Mouse (Mus musculus) heart, embryonic 14.5 days (tissue): Measurements from ENCODE around the gene Smarcal1. TPM values are rescaled to one million over a fixed set of nuclear protein-coding genes. Genes with fewer than 3 reads are reported as not detected.

Experiments used
- ATAC-seq: fragments of 200-750 bp; cut with Nextera tagmentation; 2 replicates; pipeline ENCODE4 v1.8.0; 2017; ENCODE audit warnings: low read depth, moderate TSS enrichment; ENCODE audit not compliant: insufficient number of reproducible peaks, insufficient read depth, low FRiP score
- H3K27ac ChIP-seq, 2 experiments: fragments of 200-500 bp in 1 of 2; fragments of 300-500 bp in 1 of 2; sonication (generic) in 1 of 2; replicated peaks in 1 of 2; 2 replicates each; pipeline ENCODE4 v1.5.1; 2012 to 2014; ENCODE audit warnings: low read depth in 2 of 2, low read length in 2 of 2, control low read depth in 1 of 2, mild to moderate bottlenecking in 1 of 2, mixed read lengths in 1 of 2; ENCODE audit not compliant: control insufficient read depth in 1 of 2, insufficient read depth in 1 of 2
- H3K27me3 ChIP-seq: fragments of 300-500 bp; sonication (generic); 2 replicates; pipeline ENCODE4 v1.6.1; 2014; ENCODE audit warnings: mild to moderate bottlenecking, low read length, control low read depth; ENCODE audit not compliant: control insufficient read depth, insufficient read depth
- H3K36me3 ChIP-seq: fragments of 300-500 bp; sonication (generic); 2 replicates; pipeline ENCODE4 v1.6.1; 2014; ENCODE audit warnings: mild to moderate bottlenecking, control low read depth, low read length, mixed read lengths; ENCODE audit not compliant: control insufficient read depth, insufficient read depth
- H3K4me1 ChIP-seq, 2 experiments: fragments of 200-500 bp in 1 of 2; fragments of 300-500 bp in 1 of 2; sonication (generic) in 1 of 2; 2 replicates each; pipeline ENCODE4 v1.6.1; 2012 to 2014; ENCODE audit warnings: low read length in 2 of 2, control low read depth in 1 of 2, mixed read lengths in 1 of 2; ENCODE audit not compliant: control insufficient read depth in 2 of 2, insufficient read depth in 2 of 2
- H3K4me2 ChIP-seq: fragments of 300-500 bp; sonication (generic); 2 replicates; pipeline ENCODE4 v1.6.1; 2014; ENCODE audit warnings: mild to moderate bottlenecking, low read length
- H3K4me3 ChIP-seq, 2 experiments: fragments of 200-500 bp in 1 of 2; fragments of 300-500 bp in 1 of 2; sonication (generic) in 1 of 2; 2 replicates each; pipeline ENCODE4 v1.5.1; 2012 to 2014; ENCODE audit warnings: low read length in 2 of 2, mild to moderate bottlenecking in 2 of 2, control low read depth in 1 of 2, low read depth in 1 of 2, moderate library complexity in 1 of 2; ENCODE audit not compliant: control insufficient read depth in 1 of 2, insufficient read depth in 1 of 2
- H3K9ac ChIP-seq: fragments of 300-500 bp; sonication (generic); 2 replicates; pipeline ENCODE4 v1.6.1; 2014; ENCODE audit warnings: mild to moderate bottlenecking, low read length
- H3K9me3 ChIP-seq: fragments of 300-500 bp; sonication (generic); 2 replicates; pipeline ENCODE4 v1.6.1; 2016; ENCODE audit warnings: low read length, control low read depth; ENCODE audit not compliant: control insufficient read depth
- WGBS: fragments of 180-500 bp; shearing (Covaris S2); extraction: QIAGEN DNeasy Blood & Tissue Kit; methylation state at CpG from one replicate; pipeline ENCODE4 v1.1.7; 2014; 5-methylcytosine and 5-hydroxymethylcytosine counted together
- polyA plus RNA-seq: library from polyadenylated mRNA; unstranded; fragments of >200 nt; fragmentation: Nextera tagmentation; extraction: Ambion mirVana; gene quantifications from 2 replicates; pipeline ENCODE4 v1.2.1, GENCODE M21; 2014

Smarcal1 gene
- polyA plus RNA-seq, 1 experiment from 2014 or later: 18.8 TPM

DNA sequence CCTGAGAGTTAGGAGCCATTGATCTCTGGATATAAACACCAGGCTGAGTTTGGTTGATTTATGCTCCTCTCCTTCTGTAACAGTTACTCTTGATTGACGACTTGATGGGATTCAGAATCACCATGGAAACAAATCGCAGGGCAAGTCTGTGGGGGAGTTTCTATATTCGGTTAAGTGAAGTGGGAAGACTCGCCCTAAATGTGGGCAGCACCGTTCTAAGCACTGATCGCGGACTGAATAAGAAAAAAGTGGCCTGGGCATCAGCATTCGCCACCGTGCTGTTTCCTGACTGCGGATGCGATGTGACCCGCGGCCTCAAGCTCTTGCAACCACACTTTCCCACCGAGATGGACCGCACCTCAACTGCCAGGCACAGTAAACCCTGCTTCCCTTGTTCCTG lies 4.7 kb upstream of the Smarcal1 start:
- H3K4me1 ChIP-seq: peaks cover 0 to 2% of the 10 kb centered on the region in 2 experiments; a peak in 1 of 4 replicates
- 45% methylated on average over 15 of the region's 15 CpGs for WGBS
- H3K9ac ChIP-seq: no peak overlapping the region
- no peak overlapping the region for H3K4me2 ChIP-seq
- peaks cover 22% of the 10 kb centered on the region for H3K27me3 ChIP-seq
- H3K4me3 ChIP-seq: no peak overlapping the region
- no peaks in the 10 kb centered on the region for H3K36me3 ChIP-seq
- ATAC-seq: no peak
- H3K27ac ChIP-seq: no peak overlapping the region
- H3K9me3 ChIP-seq: no peaks in the 10 kb centered on the region

DNA sequence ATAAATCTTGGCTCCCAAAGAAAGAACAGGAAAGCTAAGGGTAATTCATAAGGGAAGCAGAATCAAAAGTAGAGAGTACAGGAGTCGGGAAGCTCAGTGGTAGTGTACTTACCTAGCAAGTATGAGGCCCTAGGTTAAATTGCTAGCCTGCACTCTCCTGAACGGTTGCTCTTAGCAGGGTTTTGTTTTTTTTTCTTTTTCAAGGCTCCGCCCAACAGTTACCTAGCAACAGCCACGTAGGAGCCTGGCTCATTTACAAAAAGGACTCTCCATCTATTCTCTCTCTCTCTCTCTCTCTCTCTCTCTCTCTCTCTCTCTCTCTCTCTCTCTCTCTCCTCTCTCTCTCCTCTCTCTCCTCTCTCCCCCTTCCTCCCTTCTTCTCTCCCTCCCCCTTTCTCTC lies 4.2 kb upstream of the Smarcal1 start:
- H3K9me3 ChIP-seq: no peaks in the 10 kb centered on the region
- ATAC-seq: no peak
- peaks cover 22% of the 10 kb centered on the region for H3K27me3 ChIP-seq
- no peaks in the 10 kb centered on the region for H3K36me3 ChIP-seq
- peaks cover 1 to 2% of the 10 kb centered on the region in 2 experiments; a peak in 3 of 4 replicates for H3K4me1 ChIP-seq
- H3K4me2 ChIP-seq: no peak overlapping the region
- H3K4me3 ChIP-seq: no peak overlapping the region
- 33% methylated on average over 4 of the region's 4 CpGs for WGBS
- H3K9ac ChIP-seq: no peak overlapping the region
- H3K27ac ChIP-seq: no peak overlapping the region

DNA sequence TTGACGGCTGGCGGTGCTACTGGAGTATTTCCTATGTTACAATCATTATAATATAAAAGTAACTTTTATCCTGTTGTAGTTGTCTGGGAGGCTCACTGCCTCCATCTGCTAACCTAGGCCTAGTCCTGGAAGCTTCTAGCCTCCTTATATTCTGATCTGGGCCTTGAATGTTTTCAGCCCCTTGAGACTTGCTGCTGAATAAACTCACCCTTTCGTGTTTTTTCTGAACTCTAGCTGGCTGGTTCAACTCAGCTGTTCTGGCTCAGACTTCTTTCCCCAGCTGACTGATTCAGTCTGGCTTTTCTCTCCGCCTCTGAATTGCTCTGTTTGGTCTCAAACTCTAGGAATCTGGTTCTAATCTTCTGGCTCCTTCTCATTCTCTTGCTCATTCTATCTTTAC lies 855 bp downstream of the Smarcal1 start:
- 77% methylated on average over 4 of the region's 4 CpGs for WGBS
- ATAC-seq: no peak
- Histone ChIP-seq H3K4me3 (peak overlapping the region; percentile 76 to 77; a peak in 3 of 4 replicates), H3K9me3 (no peaks in the 10 kb centered on the region), H3K27me3 (no peaks in the 10 kb centered on the region), H3K4me1 (peaks cover 3 to 10% of the 10 kb centered on the region in 2 experiments; a peak in 2 of 4 replicates), H3K9ac (peak overlapping the region; percentile 79), H3K27ac (no peak overlapping the region; a peak in 1 of 4 replicates), H3K4me2 (peak overlapping the region; percentile 78), H3K36me3 (peaks cover 34% of the 10 kb centered on the region)

DNA sequence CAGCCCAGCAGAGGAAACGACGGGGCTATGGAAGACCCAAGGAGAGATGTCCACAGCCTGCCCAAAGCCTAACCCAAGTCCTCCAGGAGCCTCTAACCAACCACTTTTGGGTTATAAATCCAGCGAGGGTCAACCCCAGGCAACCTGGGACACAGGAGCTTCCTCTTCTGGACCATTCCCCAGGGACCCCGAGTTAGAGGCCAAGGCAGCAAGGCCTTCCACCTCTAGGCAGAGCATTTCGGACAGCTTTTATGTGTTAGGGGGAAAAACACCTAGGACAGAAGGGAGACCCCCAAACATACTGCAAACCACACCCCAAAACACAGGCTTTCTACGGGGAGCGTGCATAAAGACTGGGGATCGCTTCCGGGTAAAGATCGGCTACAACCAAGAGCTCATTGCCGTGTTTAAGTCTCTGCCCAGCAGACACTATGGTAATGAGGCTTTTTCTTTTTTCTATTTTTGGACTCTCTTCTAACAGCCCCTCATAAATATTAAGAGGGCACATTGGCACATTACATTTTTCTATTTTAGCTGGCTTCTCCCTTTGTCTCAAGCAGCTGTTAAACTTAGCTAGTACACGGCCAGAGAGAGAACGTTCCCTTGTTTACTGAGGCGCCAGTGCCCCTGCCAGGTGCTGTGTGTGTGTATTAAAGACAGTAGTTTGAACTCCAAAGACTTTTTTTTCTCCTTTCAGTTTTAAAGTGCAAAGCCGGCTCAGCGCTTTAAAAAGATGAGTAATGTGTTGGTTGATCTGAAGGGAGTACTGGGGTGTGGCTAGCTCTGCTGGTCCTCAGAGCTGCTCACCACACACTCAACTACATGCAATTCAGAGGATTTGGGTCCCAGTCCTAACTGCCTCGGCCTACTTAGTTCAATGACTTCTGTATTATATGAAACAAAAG lies 3.2 kb downstream of the Smarcal1 start:
- ATAC-seq: no peak
- peaks cover 52% of the 10 kb centered on the region for H3K36me3 ChIP-seq
- no peak overlapping the region for H3K27ac ChIP-seq
- peaks cover 3 to 10% of the 10 kb centered on the region in 2 experiments; a peak in 2 of 4 replicates for H3K4me1 ChIP-seq
- H3K27me3 ChIP-seq: no peaks in the 10 kb centered on the region
- no peak overlapping the region for H3K4me3 ChIP-seq
- no peak overlapping the region for H3K9ac ChIP-seq
- no peak overlapping the region for H3K4me2 ChIP-seq
- WGBS: 87% methylated on average over 17 of the region's 17 CpGs
- H3K9me3 ChIP-seq: no peaks in the 10 kb centered on the region

DNA sequence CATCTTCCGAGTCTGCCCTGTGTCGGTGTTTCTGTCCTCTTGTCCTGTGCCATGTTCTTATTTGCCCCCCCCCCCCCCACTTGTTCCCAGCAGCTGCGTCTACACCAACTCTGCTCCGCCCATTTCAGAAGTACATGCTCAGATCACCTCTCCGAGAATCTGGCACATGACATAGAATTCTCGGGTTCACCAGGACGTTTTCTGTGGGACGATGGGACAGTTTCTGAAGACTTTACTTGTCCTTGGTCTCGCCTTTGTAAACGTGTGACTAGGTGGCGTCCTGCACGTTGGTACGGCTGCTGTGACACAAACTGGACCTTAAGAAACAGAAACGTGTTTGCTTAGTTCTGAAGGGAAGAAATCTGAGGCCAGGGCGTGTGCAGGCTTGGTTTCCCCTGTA lies 4.5 kb downstream of the Smarcal1 start:
- Histone ChIP-seq H3K27ac (no peak overlapping the region), H3K9me3 (no peaks in the 10 kb centered on the region), H3K9ac (no peak overlapping the region), H3K27me3 (no peaks in the 10 kb centered on the region), H3K36me3 (peaks cover 65% of the 10 kb centered on the region), H3K4me2 (no peak overlapping the region), H3K4me1 (peaks cover 3 to 10% of the 10 kb centered on the region in 2 experiments; a peak in 2 of 4 replicates), H3K4me3 (no peak overlapping the region)
- ATAC-seq: no peak
- 92% methylated on average over 15 of the region's 15 CpGs for WGBS

DNA sequence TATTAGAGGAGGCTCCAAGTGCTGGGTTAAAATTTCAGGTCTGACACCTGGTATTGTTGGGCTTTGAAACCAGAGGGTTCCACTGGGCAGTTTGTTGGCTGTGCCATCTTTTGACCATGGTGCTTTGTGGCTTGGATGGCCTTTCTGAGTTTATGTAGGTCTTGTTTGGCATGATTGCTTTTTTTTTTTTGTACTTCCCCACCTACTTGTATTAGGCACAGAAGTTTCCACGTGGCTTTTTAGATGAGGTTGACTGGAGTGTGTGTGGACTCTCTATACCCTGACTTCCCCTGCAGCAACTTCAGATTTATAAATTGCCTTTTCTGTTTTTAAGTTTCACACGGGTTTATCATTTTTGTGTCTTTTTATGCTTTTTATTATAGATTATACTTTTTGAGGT lies 5.7 kb downstream of the Smarcal1 start:
- Histone ChIP-seq H3K36me3 (peaks cover 75% of the 10 kb centered on the region), H3K4me3 (no peak overlapping the region), H3K9ac (no peak overlapping the region), H3K4me2 (no peak overlapping the region), H3K9me3 (no peaks in the 10 kb centered on the region), H3K27me3 (no peaks in the 10 kb centered on the region), H3K27ac (no peak overlapping the region), H3K4me1 (peaks cover 14 to 19% of the 10 kb centered on the region in 2 experiments)
- WGBS: 79% methylated on average over 2 of the region's 2 CpGs
- ATAC-seq: no peak

DNA sequence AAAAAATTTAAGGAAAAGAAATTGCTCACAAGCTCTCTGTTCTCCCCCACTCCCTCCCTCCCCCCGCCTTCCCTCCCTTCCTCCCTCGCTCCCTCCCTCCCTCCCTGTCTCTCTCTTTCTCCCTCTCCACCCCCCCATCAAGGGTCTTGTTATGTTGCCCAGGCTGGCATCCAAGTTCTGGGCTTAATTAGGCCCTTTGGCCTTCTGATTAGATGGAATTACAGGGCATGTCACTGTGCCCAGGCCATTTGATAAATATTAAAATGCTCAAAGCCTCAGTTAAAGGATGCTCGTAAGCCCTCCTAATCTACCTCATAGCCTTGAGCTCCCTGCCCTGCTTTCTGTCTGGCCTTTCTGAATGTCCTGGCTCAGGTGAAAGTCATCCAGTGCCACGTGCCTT lies 7.6 kb downstream of the Smarcal1 start:
- H3K4me1 ChIP-seq: peaks cover 11% of the 10 kb centered on the region in 2 experiments
- H3K4me2 ChIP-seq: no peak overlapping the region
- H3K9me3 ChIP-seq: no peaks in the 10 kb centered on the region
- no peak overlapping the region for H3K9ac ChIP-seq
- WGBS: 66% methylated on average over 4 of the region's 4 CpGs
- H3K36me3 ChIP-seq: peaks cover 81% of the 10 kb centered on the region
- no peak overlapping the region for H3K4me3 ChIP-seq
- no peaks in the 10 kb centered on the region for H3K27me3 ChIP-seq
- no peak for ATAC-seq
- H3K27ac ChIP-seq: no peak overlapping the region
